Mouse (Mus musculus) cerebral cortex, adult 2 months (tissue): ENCODE data around the gene Tmem26.

Experiments used
- WGBS: fragments of 180-500 bp; shearing (Covaris S2); methylation state at CpG from one replicate; pipeline ENCODE4 v1.1.7; 2018; 5-methylcytosine and 5-hydroxymethylcytosine counted together

The Tmem26 gene

DNA sequence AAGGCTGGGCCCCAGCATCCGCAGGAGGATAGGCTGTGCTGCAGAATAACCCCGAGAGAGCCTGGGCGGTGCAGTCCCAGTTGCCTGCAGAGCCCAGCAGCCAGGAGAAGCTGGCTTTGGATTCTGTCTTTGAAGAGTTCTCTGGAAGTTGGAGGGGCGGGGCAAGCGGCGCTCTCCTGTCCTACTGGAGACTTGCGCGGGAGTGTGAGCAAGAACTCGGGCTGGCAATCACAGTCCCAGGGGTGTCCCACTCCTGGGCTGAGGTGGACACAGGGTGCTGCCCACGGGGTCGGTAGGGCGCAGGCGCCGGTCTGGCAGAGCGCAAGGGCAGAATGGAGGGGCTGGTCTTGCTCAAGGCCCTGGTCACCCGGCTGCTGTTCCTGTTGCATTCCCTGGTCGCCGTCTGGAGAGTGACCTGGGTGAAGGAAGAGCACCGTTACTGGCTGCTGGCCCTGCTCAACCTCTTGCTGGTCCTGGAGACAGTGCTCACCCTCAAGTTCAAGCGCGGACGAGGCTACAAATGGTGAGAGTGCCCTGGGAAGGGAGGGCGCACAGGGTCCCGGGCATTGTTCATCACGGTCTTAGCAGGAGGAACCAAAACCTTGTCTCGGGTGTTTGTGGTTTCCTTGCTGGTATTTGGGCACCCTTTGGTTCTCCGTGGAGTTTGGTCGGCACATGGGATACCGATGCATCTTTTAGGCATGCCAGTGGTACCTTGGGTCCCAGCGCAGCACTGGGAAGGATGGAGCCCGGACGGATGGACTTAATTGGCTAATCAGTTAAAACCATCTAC, at the start of gene Tmem26:
Gene Tmem26 (plus strand): TSS at position 79 of the 793 bp plus-strand sequence.
- 1% methylated on average over 32 of the region's 32 CpGs for WGBS

DNA sequence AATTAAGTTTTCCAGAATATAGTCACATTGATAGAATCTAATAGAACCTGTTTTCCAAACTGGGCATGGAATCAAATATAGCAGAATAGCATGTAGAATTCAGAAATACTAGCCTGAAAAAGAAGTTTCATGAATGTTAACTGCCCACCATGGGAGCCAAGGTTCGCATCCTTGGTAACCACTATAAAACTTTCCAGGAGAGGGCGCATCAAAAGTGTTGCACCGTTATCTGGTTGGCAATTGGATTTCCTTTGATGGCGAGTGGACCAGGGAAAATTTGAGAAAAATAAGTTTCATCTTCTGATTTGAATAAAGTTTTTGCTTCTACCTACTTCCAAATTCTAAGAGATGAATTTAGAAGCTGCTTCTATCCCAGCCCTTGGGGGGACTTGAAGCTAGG, 44.8 kb upstream of the Tmem26 start:
- WGBS = 65% methylated on average over 4 of the region's 4 CpGs

DNA sequence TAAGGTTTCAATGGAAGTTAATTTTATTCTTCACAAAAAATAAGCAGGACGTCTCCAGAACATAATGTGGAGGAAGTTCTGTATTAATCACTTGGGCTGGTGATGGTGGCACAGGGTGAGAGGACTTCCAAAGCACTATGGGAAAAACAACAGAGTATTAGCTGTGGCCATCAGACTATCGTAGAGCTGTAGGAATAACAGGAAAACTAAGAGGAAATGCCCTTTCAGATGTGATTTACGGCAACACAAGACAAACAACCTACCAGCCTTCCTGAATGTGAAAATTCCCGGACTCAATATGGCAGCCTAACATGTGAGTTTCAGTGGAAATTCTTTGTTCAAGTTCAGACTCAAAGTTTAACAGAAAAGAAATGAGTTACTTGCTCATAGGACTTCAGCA, 42.2 kb upstream of the Tmem26 start:
- 82% methylated on average over 4 of the region's 4 CpGs for WGBS

GRCm38 (mm10) chr10:68691116-68691515, 32.3 kb upstream of the Tmem26 start:
- WGBS = 89% methylated on average over 7 of the region's 7 CpGs

- WGBS = 94% methylated on average over 1 of the region's 1 CpGs
Measured at GRCm38 (mm10) chr10:68692401-68692800, 31.0 kb upstream of the Tmem26 start.

- 74% methylated on average over 2 of the region's 2 CpGs for WGBS
Measured at GRCm38 (mm10) chr10:68704268-68704667, 19.2 kb upstream of the Tmem26 start.

GRCm38 (mm10) chr10:68705471-68706036, 17.9 kb upstream of the Tmem26 start:
- WGBS = 81% methylated on average over 4 of the region's 4 CpGs

DNA sequence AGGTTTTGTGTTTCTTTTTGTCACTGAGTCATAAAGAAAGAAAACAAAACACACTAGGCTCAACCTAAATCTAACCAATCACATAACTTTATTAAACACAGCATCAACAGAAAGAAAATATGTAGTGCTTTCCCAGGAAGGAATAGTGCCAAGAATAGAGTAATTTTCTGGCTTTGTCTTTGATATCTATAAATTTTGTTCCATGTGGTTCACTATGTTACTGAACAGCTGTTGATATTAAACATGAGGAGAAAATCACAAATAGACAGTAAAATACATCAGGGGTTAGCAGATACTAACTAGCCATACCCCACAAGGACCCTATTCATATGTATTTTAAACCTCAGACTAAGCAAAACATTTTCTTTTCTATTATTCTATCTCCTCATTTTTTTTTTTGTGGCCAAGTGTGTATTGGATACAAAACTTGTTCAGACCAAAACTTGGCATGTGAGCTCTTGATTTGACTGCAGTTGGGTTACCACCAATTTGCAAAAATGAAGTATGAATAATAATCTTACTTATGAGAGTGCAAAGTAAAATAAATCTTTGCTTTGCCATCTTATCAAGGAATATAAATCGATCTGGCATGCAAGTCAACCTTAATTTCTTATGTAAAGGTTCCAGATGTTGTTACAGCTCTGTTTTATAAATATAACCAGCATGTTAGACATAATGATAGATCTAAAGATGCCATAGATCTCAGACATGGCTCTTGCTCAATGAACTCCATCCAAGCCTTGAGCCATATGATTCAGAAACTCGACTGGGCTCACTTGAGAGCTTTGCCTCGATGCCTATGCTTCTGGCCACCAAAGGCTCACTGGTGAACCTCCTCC, 16.2 kb upstream of the Tmem26 start:
- WGBS = 70% methylated on average over 3 of the region's 3 CpGs

DNA sequence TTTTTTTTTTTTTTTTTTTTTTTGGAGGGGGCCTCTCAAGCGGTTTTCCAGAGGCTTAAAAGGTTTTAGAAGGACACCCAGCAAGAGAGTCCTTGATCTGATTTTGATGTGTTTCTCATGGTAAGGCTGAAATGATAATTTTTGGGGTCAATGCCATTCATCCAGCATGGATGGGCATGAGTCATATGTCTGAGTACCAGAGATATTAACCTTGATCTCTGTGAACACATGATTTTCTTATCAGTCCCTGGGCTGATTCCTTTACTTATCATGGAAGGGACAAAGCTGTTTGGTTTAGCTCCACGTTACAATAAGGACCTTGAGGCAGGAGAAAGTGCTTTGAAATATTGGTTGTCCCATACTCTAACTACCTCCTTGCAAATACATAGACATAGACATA, 10.5 kb upstream of the Tmem26 start:
- 88% methylated on average over 2 of the region's 2 CpGs for WGBS

DNA sequence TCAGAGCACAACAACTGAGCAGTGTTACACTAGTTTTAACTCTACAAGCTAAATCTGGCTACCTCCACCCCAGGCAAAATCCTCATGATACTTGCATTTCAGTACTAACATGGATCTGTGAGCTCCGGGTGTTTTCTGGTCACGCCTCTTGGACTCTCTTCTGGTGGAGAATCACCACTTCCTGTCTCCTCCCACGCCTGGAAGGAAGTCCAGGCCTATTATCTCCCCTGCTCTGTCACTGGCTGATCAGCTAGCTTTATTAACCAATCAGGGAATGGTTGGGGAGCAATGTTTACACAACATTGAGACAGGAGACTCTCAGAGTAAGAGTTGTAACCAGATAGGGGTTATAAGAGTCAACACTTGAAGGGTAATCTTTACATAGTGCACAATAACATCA, 9.1 kb upstream of the Tmem26 start:
- 80% methylated on average over 3 of the region's 3 CpGs for WGBS

GRCm38 (mm10) chr10:68715396-68715795, 8.1 kb upstream of the Tmem26 start:
- WGBS = 89% methylated on average over 3 of the region's 3 CpGs

DNA sequence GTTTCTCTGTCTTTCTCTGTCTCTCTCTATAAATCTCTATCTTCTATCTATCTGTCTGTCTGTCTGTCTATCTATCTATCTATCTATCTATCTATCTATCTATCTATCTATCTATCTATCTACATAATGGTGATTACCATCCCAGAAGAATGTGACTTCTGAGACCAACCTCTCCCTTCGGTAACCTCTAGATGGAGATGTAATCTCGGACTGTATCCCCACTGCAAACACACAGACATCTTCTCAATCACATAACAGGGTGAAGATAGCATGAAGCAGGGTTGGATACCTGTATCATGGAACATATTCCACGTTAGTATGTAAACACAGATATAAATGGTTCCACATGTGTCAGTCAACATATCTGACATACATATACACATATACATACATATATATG, 5.1 kb upstream of the Tmem26 start:
- 85% methylated on average over 3 of the region's 3 CpGs for WGBS

DNA sequence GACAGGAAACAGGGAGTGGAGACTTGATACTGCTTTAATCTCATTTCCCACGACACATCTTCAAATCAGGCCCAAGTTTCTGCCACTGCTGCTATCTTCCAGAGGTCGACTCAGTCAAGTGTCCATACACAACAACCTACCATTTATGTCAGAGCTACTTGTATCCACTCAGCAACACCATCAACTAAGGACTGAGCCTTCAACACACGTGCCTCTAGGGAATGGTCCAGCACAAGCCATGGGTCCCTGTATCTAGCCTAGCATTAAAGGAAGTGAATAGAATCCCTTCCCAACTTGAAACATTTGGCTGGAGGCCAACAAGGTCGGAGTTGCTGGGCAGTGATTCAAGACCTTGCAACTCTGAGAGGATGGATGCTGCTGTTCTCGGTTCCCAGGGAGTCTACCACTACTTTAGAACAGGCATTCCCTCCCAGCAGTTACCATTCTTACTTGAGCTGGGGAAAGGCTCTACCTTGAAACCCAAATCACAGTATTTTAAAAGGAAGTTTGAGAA, 2.5 kb upstream of the Tmem26 start:
- WGBS = 59% methylated on average over 5 of the region's 5 CpGs

DNA sequence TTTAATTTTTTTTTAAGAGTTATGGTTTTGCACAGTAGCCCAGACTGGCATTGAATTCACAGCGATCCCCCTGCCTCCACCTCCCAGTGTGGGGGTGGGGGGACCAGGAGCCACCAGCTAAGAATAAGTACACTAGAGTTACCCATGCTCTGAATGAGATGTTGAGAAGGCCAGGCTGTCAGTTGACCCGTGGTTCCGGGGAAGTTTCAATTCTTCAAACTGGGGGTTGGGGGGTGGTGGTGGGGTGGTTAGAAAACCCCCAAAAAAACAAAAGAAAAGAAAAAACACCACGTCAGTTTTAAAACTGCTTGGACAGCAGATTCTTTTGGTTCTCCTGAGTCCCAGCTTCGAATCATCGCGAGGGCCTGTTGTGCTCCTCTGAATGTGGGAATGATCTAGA, 431 bp upstream of the Tmem26 start:
- 59% methylated on average over 7 of the region's 7 CpGs for WGBS

GRCm38 (mm10) chr10:68724361-68724720, 895 bp downstream of the Tmem26 start:
- under 1% methylated on average over 11 of the region's 11 CpGs for WGBS

DNA sequence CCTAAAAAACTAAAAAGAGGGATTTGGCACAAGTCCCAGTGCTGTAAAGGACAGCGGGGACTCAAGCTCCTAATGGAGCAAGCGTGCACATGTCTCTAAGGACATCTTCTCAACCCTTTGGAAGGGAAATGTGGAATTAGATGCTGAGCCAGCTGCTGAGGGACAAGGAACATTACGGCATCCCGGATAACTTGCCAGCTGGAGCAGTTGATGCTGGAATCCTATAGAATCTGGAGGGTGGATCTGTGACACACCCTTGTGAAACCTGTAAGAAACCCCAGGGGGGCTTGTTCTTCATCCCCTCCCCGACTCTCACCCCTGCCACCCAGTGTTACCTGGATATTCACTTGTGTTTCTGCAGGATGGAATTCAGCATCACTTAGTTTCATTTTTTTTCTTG, 4.0 kb downstream of the Tmem26 start:
- WGBS = 65% methylated on average over 5 of the region's 5 CpGs

DNA sequence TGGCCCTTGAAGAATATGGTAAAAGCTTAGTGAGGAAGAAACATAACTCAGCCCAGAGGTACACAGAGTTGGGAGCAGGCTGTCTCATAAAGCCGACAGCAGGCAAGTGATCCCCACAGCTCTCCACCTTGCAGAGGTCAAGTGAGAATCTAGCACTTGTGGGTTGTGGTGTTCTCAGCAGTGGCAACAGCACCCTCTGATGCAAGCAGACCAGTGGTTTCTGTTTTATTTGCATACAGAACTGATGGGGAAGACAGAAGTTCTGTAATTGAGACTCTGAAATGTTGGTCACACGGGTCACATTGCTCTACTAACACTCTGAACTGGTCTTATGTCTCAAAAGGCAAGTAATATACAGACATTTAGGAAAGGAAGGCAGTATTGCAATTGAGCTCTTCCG, 12.2 kb downstream of the Tmem26 start:
- WGBS = 93% methylated on average over 3 of the region's 3 CpGs

DNA sequence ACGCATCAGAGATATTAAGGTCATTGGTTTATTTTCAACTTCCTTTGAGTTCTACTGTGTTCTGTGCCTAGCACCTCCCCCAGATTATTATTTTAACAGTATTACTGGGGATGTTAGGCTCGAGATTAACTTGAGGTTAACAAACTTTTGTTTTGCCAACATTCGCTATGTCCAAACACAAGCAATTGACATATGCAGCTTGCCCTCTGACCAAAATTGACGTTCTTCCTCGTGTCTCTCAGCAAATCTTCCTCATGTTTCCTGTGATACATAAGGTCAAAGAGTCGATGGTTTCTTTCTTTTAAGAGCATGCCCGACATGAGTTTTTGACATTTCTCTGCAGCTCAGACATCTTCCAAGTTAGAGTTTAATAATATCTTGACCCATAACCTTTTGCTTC, 13.9 kb downstream of the Tmem26 start:
- WGBS = 81% methylated on average over 7 of the region's 7 CpGs

- 100% methylated on average over 1 of the region's 1 CpGs for WGBS
Measured at GRCm38 (mm10) chr10:68738981-68739380, 15.5 kb downstream of the Tmem26 start.

DNA sequence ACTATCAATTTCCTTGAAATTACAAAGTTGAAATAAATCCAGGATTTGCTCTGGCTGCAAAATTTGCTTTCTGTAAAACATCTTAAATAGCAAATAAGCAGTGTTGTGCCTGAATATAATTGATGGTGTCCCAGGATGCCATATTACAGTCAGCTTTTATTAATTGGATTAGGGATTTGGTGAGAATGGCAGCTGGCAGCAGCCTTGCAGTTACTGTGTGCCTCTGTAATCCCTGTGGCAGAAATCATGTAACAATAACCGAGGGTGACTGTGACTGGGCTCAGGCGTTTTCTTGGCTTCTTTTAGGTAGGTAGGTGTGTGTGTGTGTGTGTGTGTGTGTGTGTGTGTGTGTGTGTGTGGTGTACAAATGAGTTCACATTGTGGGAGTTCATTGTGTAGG, 16.8 kb downstream of the Tmem26 start:
- 79% methylated on average over 2 of the region's 2 CpGs for WGBS

DNA sequence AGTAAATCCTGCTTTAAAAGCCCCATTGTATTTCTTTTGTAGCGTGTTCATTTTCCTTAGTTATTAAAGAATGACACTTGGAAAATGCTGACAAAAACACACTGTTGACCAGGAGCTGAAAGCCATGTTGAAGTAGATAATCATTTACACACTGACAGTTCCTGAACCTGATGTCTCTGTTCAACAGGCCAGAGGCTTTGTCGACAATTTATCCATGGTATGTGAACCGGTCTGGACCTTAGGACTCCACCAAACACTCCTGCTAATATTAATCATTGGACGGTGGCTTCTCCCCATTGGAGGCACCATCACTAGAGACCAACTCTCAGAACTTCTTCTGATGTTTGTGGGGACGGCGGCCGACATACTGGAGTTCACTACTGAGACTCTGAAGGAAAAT, 27.5 kb downstream of the Tmem26 start:
- WGBS = 92% methylated on average over 7 of the region's 7 CpGs

GRCm38 (mm10) chr10:68759238-68759637, 35.8 kb downstream of the Tmem26 start:
- 33% methylated on average over 5 of the region's 5 CpGs for WGBS

- 38% methylated on average over 7 of the region's 7 CpGs for WGBS
Measured at GRCm38 (mm10) chr10:68759789-68760188, 36.3 kb downstream of the Tmem26 start.
